Mouse (Mus musculus) embryonic facial prominence, embryonic 15.5 days (tissue): Measurements from ENCODE around the gene E130114P18Rik. TPM values are rescaled to one million over a fixed set of nuclear protein-coding genes. Genes with fewer than 3 reads are reported as not detected.

ENCODE experiments used
- ATAC-seq: fragments of 200-750 bp; cut with Nextera tagmentation; 2 replicates; pipeline ENCODE4 v1.8.0; 2017; ENCODE audit warnings: low read depth, moderate TSS enrichment; ENCODE audit not compliant: insufficient number of reproducible peaks, low FRiP score, low TSS enrichment
- H3K27ac ChIP-seq: fragments of 300-500 bp; sonication (generic); replicated peaks from 2 replicates; pipeline ENCODE4 v1.5.1; 2015; ENCODE audit warnings: mild to moderate bottlenecking, inconsistent platforms
- H3K27me3 ChIP-seq: fragments of 300-500 bp; sonication (generic); 2 replicates; pipeline ENCODE4 v1.6.1; 2015; ENCODE audit warnings: inconsistent platforms
- H3K36me3 ChIP-seq: fragments of 300-500 bp; sonication (generic); 2 replicates; pipeline ENCODE4 v1.6.1; 2015; ENCODE audit warnings: mild to moderate bottlenecking, inconsistent platforms
- H3K4me1 ChIP-seq: fragments of 300-500 bp; sonication (generic); 2 replicates; pipeline ENCODE4 v1.6.1; 2015; ENCODE audit warnings: inconsistent platforms
- H3K4me2 ChIP-seq: fragments of 300-500 bp; sonication (generic); replicated peaks from 2 replicates; pipeline ENCODE4 v1.6.1; 2015; ENCODE audit warnings: mild to moderate bottlenecking, inconsistent platforms
- H3K4me3 ChIP-seq: fragments of 300-500 bp; sonication (generic); replicated peaks from 2 replicates; pipeline ENCODE4 v1.5.1; 2015; ENCODE audit warnings: mild to moderate bottlenecking, inconsistent platforms
- H3K9ac ChIP-seq: fragments of 300-500 bp; sonication (generic); 2 replicates; pipeline ENCODE4 v1.6.1; 2015; ENCODE audit warnings: inconsistent platforms
- H3K9me3 ChIP-seq: fragments of 300-500 bp; sonication (generic); replicated peaks from 2 replicates; pipeline ENCODE4 v1.6.1; 2016; ENCODE audit warnings: inconsistent platforms
- WGBS: fragments of 180-500 bp; shearing (Covaris S2); methylation state at CpG from one replicate; pipeline ENCODE4 v1.1.7; 2015; 5-methylcytosine and 5-hydroxymethylcytosine counted together
- polyA plus RNA-seq: library from polyadenylated mRNA; unstranded; fragments of >200 nt; fragmentation: Nextera tagmentation; extraction: Ambion mirVana; gene quantifications from 2 replicates; pipeline ENCODE4 v1.2.1, GENCODE M21; 2015

Gene E130114P18Rik
- polyA plus RNA-seq, 1 experiment from 2014 or later = 4.2 TPM

DNA sequence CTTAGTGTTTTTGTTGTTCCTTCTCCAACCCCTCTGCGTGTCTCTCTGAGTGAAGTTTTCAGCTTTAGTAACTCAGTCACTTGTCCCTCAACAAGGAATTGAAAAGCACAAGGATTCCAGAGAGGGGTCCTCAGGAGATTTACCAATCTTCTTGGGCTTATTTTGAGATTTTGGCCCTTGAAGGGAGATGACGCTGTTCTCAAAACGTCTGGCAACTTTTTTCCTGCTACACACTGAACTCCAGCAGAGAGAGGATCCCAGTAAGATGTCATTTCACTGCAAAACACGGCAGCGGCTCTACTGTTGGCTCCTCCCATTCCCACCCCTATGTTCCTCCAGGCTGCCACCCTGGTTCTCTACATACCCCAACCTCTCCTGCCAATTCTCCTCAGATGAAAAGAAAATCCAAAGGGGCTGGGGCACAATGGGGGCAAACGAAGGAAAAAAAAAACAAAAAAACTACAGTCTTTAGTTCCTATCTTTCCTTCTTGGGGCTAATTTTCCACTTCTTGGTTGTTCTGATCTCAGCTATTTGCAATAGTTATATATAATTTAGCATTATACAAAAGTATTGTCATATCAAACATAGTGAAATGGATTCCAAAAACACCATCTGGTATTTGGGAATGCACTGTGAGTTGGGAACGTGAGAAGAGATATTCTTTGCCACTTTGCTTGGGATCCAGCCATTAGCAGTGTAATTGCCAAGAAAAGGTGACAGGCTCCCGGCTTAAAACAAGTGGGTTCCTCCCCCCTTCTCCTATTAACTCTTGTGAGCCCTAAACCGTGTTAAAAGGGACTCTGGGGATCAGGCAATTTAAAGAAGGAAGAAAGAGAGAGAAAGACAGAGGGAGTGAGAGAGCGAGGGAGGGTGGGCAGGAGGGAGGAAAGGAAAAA, 167.8 kb downstream of the E130114P18Rik start:
- no peak for ATAC-seq
- H3K4me2 ChIP-seq = no peak overlapping the region
- H3K9ac ChIP-seq = no peak overlapping the region
- H3K27me3 ChIP-seq = no peaks in the 10 kb centered on the region
- peaks cover 18% of the 10 kb centered on the region; the same call in 1 of the 2 replicates for H3K4me1 ChIP-seq
- peak overlapping the region; percentile 36 for H3K27ac ChIP-seq
- H3K4me3 ChIP-seq = no peak overlapping the region
- H3K9me3 ChIP-seq = no peaks in the 10 kb centered on the region
- no peaks in the 10 kb centered on the region for H3K36me3 ChIP-seq
- 27% methylated on average over 10 of the region's 10 CpGs for WGBS

DNA sequence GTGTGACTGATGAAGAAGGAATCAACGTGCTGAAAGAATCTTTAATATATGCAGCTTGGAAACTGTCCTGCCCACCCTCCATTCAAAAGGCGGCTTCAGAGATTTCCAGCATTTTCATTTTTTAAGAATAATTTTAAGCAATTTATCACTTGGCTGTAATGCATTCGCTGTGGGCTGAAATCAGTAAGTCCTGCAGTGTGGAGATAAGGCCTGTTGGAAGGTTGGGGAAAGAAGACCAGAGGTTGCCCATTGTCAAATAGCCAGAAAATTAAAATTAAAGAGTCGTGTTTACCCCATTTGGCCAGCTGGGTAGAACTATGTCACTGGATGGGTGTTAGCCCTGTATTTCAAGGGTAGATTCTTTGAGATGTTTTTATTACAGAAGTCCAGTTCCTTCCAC, 168.5 kb downstream of the E130114P18Rik start:
- peaks cover 18% of the 10 kb centered on the region; the same call in 1 of the 2 replicates for H3K4me1 ChIP-seq
- no peak overlapping the region for H3K4me3 ChIP-seq
- no peaks in the 10 kb centered on the region for H3K36me3 ChIP-seq
- H3K9me3 ChIP-seq = no peaks in the 10 kb centered on the region
- ATAC-seq = no peak
- 73% methylated on average over 4 of the region's 4 CpGs for WGBS
- no peak overlapping the region for H3K4me2 ChIP-seq
- H3K27ac ChIP-seq = no peak overlapping the region
- H3K9ac ChIP-seq = no peak overlapping the region
- H3K27me3 ChIP-seq = no peaks in the 10 kb centered on the region

DNA sequence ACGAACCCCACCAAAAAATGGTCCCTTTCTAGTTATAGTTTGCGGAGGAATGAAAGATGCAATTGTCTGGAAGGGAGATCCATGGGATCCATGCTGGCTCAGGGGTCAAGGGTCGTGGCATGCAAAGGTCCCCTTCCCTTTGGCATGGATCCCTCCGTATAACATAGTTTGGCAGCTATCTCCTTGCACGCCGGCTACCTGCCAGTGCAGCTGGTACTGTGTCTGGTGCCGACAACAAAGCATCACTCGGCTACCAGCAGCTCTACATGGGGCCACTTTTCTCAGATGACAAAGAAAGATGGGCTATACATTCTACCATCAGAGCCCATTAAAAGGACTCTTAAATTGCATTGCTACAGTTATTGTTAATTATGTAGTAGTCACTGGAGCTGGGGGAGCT, 169.2 kb downstream of the E130114P18Rik start:
- Histone ChIP-seq H3K27me3 (no peaks in the 10 kb centered on the region), H3K27ac (no peak overlapping the region), H3K4me2 (no peak overlapping the region), H3K4me3 (no peak overlapping the region), H3K36me3 (no peaks in the 10 kb centered on the region), H3K9ac (no peak overlapping the region), H3K4me1 (peaks cover 18% of the 10 kb centered on the region; the same call in 1 of the 2 replicates), H3K9me3 (no peaks in the 10 kb centered on the region)
- no peak for ATAC-seq
- 74% methylated on average over 8 of the region's 8 CpGs for WGBS

DNA sequence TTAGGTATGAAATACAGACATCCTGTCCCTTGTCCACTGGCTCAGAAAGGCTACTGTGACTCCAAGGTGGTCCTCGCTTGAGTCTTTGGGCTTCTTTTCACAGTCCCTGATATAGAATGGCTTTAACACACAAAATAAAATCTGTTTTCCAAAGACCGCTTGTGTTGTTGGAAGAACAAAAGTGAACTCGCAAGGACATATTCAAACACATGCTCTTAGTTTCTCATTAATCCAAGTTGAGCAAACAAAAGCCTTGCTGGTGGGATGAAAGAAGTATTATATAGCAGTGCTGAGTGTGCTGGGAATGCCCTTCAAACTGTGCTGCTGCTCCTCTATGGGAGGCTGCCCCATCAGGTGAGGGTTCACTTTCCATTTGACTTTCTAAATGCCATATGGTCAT, 169.7 kb downstream of the E130114P18Rik start:
- no peak overlapping the region for H3K27ac ChIP-seq
- no peak overlapping the region for H3K4me3 ChIP-seq
- no peaks in the 10 kb centered on the region for H3K27me3 ChIP-seq
- H3K36me3 ChIP-seq = no peaks in the 10 kb centered on the region
- H3K9ac ChIP-seq = no peak overlapping the region
- no peak for ATAC-seq
- H3K4me2 ChIP-seq = no peak overlapping the region
- H3K9me3 ChIP-seq = no peaks in the 10 kb centered on the region
- 82% methylated on average over 3 of the region's 3 CpGs for WGBS
- H3K4me1 ChIP-seq = peaks cover 18% of the 10 kb centered on the region; the same call in 1 of the 2 replicates

DNA sequence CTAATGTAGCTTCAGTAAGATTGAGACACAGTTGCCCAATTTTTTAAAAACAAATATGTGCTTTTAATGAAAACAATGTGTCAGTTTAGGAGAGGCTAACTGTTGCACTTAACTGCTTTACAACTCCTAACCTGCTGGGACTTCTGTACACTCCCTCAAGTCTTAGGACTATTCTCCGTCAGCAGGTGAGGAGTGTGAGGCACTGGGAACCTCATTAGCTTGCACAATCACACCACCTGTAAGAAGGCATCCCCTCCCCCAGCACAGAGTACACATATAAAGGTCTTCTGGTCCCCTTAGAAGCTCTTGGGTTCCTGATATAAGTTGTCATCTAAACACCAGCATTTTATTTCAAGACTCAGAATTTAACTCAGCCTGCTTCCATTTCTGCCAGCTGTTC, 170.7 kb downstream of the E130114P18Rik start:
- 68% methylated on average over 1 of the region's 1 CpGs for WGBS
- no peak overlapping the region for H3K4me2 ChIP-seq
- no peak overlapping the region for H3K27ac ChIP-seq

DNA sequence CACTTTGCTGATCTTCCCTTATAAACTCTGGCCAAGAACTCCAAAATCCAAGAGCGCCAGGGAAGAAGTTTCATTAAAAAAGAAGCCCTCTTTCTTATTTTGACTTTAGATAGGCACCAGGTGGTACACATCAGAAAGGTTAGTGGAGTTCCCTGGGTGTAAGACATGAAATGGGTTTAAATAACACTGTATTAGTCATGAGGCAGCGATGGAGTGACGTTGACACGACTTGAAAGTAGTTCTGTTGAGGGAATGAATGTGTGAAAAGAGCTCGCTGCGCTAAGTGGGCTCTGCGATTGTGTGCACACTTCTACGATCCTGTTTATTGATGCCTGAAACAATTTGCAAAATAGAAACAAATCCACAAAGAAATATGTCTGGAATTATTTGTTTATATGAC, 171.4 kb downstream of the E130114P18Rik start:
- H3K9ac ChIP-seq = no peak overlapping the region
- H3K4me1 ChIP-seq = peaks cover 24% of the 10 kb centered on the region
- H3K4me3 ChIP-seq = no peak overlapping the region
- no peak overlapping the region for H3K27ac ChIP-seq
- H3K36me3 ChIP-seq = no peaks in the 10 kb centered on the region
- no peaks in the 10 kb centered on the region for H3K27me3 ChIP-seq
- ATAC-seq = no peak
- 75% methylated on average over 8 of the region's 8 CpGs for WGBS
- no peak overlapping the region for H3K4me2 ChIP-seq
- H3K9me3 ChIP-seq = no peaks in the 10 kb centered on the region

More for the DNA sequence above, 170.7 kb downstream of the E130114P18Rik start:
- H3K4me3 ChIP-seq = no peak overlapping the region
- H3K9ac ChIP-seq = no peak overlapping the region
- no peaks in the 10 kb centered on the region for H3K36me3 ChIP-seq
- H3K4me1 ChIP-seq = peaks cover 18% of the 10 kb centered on the region; the same call in 1 of the 2 replicates
- no peaks in the 10 kb centered on the region for H3K9me3 ChIP-seq
- no peak for ATAC-seq
- H3K27me3 ChIP-seq = no peaks in the 10 kb centered on the region

DNA sequence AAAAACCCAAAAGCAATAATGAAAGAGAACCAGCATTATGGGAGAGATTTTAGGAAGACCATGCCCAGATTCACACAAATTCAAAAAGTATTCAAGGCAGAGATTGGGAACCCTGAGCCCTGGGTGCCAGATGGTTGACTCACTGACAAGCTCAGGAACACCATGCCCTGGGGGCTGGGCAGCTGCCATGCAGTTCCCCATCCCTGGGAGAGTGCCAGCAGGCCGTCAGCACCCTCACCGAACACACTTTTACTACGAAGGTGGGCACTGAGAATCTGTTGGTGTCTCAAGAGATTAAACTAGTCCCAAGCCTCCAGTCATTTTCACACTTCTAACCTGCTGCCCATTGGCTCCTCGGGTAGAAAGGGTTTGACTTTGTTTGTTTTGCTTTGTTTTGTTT, 175.3 kb downstream of the E130114P18Rik start:
- Histone ChIP-seq H3K27ac (no peak overlapping the region), H3K36me3 (no peaks in the 10 kb centered on the region), H3K4me3 (no peak overlapping the region), H3K9me3 (no peaks in the 10 kb centered on the region), H3K27me3 (no peaks in the 10 kb centered on the region), H3K4me1 (peaks cover 17% of the 10 kb centered on the region), H3K4me2 (no peak overlapping the region), H3K9ac (no peak overlapping the region)
- ATAC-seq = no peak
- WGBS = 61% methylated on average over 4 of the region's 4 CpGs

DNA sequence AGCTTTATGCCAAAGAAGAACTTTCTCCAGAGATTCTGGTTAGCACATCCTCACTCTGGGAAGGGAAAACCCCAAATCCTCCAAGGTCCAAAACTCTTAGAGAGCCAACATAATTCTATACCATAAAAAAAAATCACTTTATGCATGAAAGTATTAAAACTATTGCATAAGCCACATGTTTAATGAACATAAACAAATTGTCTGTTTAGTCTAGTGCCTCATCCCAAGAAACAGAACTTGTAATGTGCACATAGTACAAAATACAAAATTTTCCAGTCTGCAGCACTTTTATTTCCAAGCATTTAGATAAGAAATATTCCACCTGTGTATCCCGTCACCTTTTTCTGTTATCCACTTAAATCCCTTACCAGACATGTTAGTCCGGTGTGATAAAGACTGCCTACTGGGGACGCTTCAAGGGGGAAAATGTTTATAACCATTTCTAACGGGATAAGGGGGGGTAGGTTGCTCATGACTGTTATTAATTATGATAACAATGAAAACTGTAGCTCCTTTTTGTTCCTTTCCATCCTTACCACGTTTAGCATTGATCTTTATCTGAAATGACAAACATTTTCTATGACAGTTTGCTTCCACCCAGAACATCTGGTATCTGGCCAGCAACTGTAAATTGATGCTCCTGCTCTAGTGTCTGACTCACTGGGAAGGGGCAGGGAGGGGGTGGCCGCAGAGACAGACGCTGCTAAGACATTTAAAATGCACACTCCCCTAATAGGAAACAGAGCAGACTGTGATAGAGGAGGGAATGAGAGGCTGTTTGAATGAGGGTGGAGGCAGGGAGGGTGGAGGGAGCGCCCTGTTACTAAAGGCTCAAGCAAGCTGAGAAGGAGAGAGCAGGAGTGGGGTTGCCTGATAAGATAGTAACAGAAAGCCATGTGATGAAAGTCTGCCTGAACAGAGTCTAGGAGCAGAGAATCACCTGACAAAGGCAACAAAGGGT, 176.7 kb downstream of the E130114P18Rik start:
- no peaks in the 10 kb centered on the region for H3K9me3 ChIP-seq
- 20% methylated on average over 8 of the region's 8 CpGs for WGBS
- peak; percentile 84 for ATAC-seq
- peak overlapping the region; percentile 25; the same call in 1 of the 2 replicates for H3K4me2 ChIP-seq
- H3K27ac ChIP-seq = no peak overlapping the region
- H3K4me3 ChIP-seq = no peak overlapping the region
- H3K36me3 ChIP-seq = no peaks in the 10 kb centered on the region
- no peaks in the 10 kb centered on the region for H3K27me3 ChIP-seq
- peaks cover 12% of the 10 kb centered on the region for H3K4me1 ChIP-seq
- no peak overlapping the region for H3K9ac ChIP-seq

DNA sequence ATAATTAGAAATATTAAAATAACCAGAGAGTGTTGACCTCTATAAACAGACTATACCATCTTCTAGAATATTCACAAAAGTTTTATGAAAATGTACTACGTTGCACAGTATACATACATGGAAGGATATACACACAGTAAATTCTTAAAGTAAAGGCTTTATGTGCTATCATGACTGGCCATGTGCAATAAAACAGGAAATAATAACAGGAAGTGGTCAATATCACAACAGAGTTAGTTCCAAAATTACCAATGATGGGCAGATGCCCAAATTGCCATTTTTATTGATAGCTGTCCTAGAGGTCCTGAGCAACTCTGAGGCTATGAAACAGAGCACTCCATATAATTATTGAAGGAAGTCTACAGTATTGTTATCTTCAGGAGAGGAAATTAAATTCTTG, 180.4 kb downstream of the E130114P18Rik start:
- no peak overlapping the region for H3K9ac ChIP-seq
- H3K4me3 ChIP-seq = no peak overlapping the region
- no peak overlapping the region for H3K4me2 ChIP-seq
- WGBS = 98% methylated on average over 1 of the region's 1 CpGs
- H3K4me1 ChIP-seq = peaks cover 12% of the 10 kb centered on the region
- no peak overlapping the region for H3K27ac ChIP-seq
- no peaks in the 10 kb centered on the region for H3K36me3 ChIP-seq
- ATAC-seq = no peak
- H3K27me3 ChIP-seq = no peaks in the 10 kb centered on the region
- no peaks in the 10 kb centered on the region for H3K9me3 ChIP-seq

DNA sequence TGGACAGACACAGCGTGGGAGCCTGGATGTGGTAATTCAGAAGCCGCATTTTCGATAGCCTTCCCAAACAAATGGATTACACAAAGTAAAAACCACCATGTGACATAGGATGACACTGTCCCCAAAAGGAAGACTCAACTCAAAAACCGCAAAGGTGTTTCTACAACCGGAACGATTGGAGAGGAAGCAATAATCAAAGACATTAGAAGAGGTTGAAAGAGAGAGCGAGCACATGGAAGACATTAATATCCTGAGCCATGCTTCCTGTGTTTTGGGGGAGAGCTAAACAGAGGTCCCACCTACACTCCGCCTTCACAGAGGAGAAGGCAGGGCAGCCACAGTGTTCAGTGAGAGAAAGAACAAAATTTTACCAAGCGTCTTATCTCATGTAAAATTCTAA, 181.5 kb downstream of the E130114P18Rik start:
- no peak overlapping the region for H3K9ac ChIP-seq
- H3K9me3 ChIP-seq = no peaks in the 10 kb centered on the region
- no peaks in the 10 kb centered on the region for H3K27me3 ChIP-seq
- peaks cover 5% of the 10 kb centered on the region for H3K4me1 ChIP-seq
- H3K4me2 ChIP-seq = no peak overlapping the region
- 47% methylated on average over 9 of the region's 9 CpGs for WGBS
- H3K36me3 ChIP-seq = no peaks in the 10 kb centered on the region
- H3K27ac ChIP-seq = no peak overlapping the region
- H3K4me3 ChIP-seq = no peak overlapping the region
- no peak for ATAC-seq

DNA sequence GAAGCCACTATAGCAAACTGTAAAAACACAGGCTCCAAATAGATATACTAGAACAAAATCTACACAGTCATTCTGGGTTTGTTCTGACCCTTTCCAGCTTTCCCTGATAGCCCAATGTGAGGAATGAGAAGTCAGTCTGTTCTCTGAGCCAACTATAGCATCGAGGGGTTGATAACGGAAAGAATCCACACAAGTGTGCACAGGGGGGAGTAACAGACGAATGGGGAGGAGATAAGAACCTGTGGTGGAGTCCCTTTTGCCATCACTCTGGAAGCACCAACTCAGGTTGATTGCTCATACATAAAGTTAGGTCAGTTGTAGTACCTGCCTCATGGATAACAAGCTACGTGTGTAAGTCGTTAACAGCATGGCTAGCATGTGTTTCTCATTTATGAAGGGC, 184.0 kb downstream of the E130114P18Rik start:
- Histone ChIP-seq H3K36me3 (no peaks in the 10 kb centered on the region), H3K4me1 (no peaks in the 10 kb centered on the region), H3K4me2 (no peak overlapping the region), H3K9me3 (no peaks in the 10 kb centered on the region), H3K27me3 (no peaks in the 10 kb centered on the region), H3K4me3 (no peak overlapping the region), H3K9ac (no peak overlapping the region), H3K27ac (no peak overlapping the region)
- no peak for ATAC-seq
- 63% methylated on average over 5 of the region's 5 CpGs for WGBS
